Mouse (Mus musculus) thymus, adult 2 months (tissue): Measurements from ENCODE around the gene Ppp1r15b.

Experiments
- CTCF ChIP-seq: fragments of 200-500 bp; IDR thresholded peaks from 2 replicates; pipeline ENCODE4 v1.5.1; 2012; ENCODE audit warnings: mild to moderate bottlenecking, control low read depth, low read length, moderate library complexity, borderline replicate concordance; ENCODE audit not compliant: control insufficient read depth, poor library complexity, insufficient read depth; ENCODE audit errors: extremely low read depth
- POLR2A ChIP-seq: fragments of 200-500 bp; IDR thresholded peaks from 2 replicates; pipeline ENCODE4 v1.6.1; 2012; ENCODE audit warnings: mild to moderate bottlenecking, low read length, control low read depth, moderate library complexity; ENCODE audit not compliant: control insufficient read depth, poor library complexity, insufficient read depth; ENCODE audit errors: extremely low read depth

- TF ChIP-seq CTCF, result peak; percentile 73; the same call in 1 of the 2 replicates
- TF ChIP-seq POLR2A, result no peak
These were observed 46.7 kb downstream of the Ppp1r15b start for GRCm38 (mm10) chr1:133177480-133178172.
